Mouse (Mus musculus) olfactory bulb, adult 2 months (tissue): Measurements from ENCODE around the gene Actrt3.

Experiments
- CTCF ChIP-seq: fragments of 200-500 bp; IDR thresholded peaks from 2 replicates; pipeline ENCODE4 v1.5.1; 2012; ENCODE audit warnings: low read depth, mild to moderate bottlenecking, low read length, moderate library complexity; ENCODE audit not compliant: insufficient read depth
- POLR2A ChIP-seq: fragments of 200-500 bp; IDR thresholded peaks from 2 replicates; pipeline ENCODE4 v1.6.1; 2012; ENCODE audit warnings: mild to moderate bottlenecking, low read depth, low read length, moderate library complexity; ENCODE audit not compliant: insufficient read depth

DNA sequence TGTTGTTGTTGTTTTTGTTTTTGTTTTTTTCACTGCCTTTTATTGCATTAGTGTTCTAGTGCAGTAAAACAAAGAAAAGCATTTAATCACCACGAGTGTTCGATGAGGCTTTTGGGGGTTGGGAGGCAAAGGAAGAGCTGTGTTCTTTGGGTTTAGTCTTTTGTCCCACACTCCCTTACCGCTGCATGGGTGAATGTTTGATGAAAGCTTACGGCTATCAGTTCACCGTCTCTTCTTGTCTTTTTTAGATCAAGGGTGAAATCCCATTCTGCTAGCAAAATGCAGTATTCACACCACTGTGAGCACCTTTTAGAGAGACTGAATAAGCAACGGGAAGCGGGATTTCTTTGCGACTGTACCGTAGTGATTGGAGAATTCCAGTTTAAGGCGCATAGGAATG lies 3.5 kb upstream of the Actrt3 start:
- TF ChIP-seq CTCF (no peak), POLR2A (no peak)
